Mouse (Mus musculus): ENCODE measurements around the gene Tom1l2. TPM values are rescaled to one million over a fixed set of nuclear protein-coding genes. Genes with fewer than 3 reads are reported as not detected.

Tom1l2 gene
- polyA plus RNA-seq, 1 experiment from 2014 or later: 24.1 TPM

GRCm38 (mm10) chr11:60277164-60277740 lies 75.5 kb downstream of the Tom1l2 start:
- H3K4me1 ChIP-seq: peaks cover 26% of the 10 kb centered on the region
- no peak for ATAC-seq (ENCODE audit: insufficient read depth, low FRiP score, low read depth)
- H3K9me3 ChIP-seq: no peaks in the 10 kb centered on the region
- H3K4me3 ChIP-seq (replicated peaks): no peak overlapping the region
- no peak overlapping the region for H3K27ac ChIP-seq
- WGBS: 64% methylated on average over 8 of the region's 8 CpGs
- H3K4me2 ChIP-seq: no peak overlapping the region
- H3K27me3 ChIP-seq (replicated peaks): no peaks in the 10 kb centered on the region
- H3K9ac ChIP-seq: no peak overlapping the region
- H3K36me3 ChIP-seq: no peaks in the 10 kb centered on the region

GRCm38 (mm10) chr11:60276408-60277093 lies 76.2 kb downstream of the Tom1l2 start:
- 84% methylated on average over 6 of the region's 6 CpGs for WGBS
- Histone ChIP-seq H3K27me3 (replicated peaks) (no peaks in the 10 kb centered on the region), H3K27ac (no peak overlapping the region), H3K4me2 (no peak overlapping the region), H3K36me3 (no peaks in the 10 kb centered on the region), H3K4me3 (replicated peaks) (no peak overlapping the region), H3K9me3 (no peaks in the 10 kb centered on the region), H3K9ac (no peak overlapping the region), H3K4me1 (peaks cover 26% of the 10 kb centered on the region)
- ATAC-seq (ENCODE audit: insufficient read depth, low FRiP score, low read depth): no peak

GRCm38 (mm10) chr11:60273273-60273805 lies 79.4 kb downstream of the Tom1l2 start:
- Histone ChIP-seq H3K4me3 (replicated peaks) (no peak overlapping the region), H3K4me1 (peaks cover 11% of the 10 kb centered on the region), H3K36me3 (0 out of 2 replicates have a peak, but pooled peaks cover 5% of the 10 kb centered on the region), H3K27me3 (replicated peaks) (no peaks in the 10 kb centered on the region), H3K9me3 (no peaks in the 10 kb centered on the region), H3K27ac (peak overlapping the region; percentile 77), H3K9ac (no peak overlapping the region), H3K4me2 (no peak overlapping the region)
- peak; percentile 44; the same call in 1 of the 2 replicates for ATAC-seq (ENCODE audit: insufficient read depth, low FRiP score, low read depth)
- 36% methylated on average over 5 of the region's 5 CpGs for WGBS

GRCm38 (mm10) chr11:60268563-60268962 lies 84.1 kb downstream of the Tom1l2 start:
- peak overlapping the region; percentile 35; the same call in 1 of the 2 replicates for H3K27ac ChIP-seq
- H3K9ac ChIP-seq: no peak overlapping the region
- WGBS: 50% methylated on average over 3 of the region's 3 CpGs
- H3K9me3 ChIP-seq: no peaks in the 10 kb centered on the region
- H3K36me3 ChIP-seq: 0 out of 2 replicates have a peak, but pooled peaks cover 5% of the 10 kb centered on the region
- H3K4me1 ChIP-seq: peaks cover 7% of the 10 kb centered on the region
- no peaks in the 10 kb centered on the region for H3K27me3 ChIP-seq (replicated peaks)
- H3K4me2 ChIP-seq: no peak overlapping the region
- no peak overlapping the region for H3K4me3 ChIP-seq (replicated peaks)
- ATAC-seq (ENCODE audit: insufficient read depth, low FRiP score, low read depth): no peak

GRCm38 (mm10) chr11:60265271-60265985 lies 87.3 kb downstream of the Tom1l2 start:
- Histone ChIP-seq H3K9ac (no peak overlapping the region), H3K27me3 (replicated peaks) (no peaks in the 10 kb centered on the region), H3K9me3 (no peaks in the 10 kb centered on the region), H3K4me1 (no peaks in the 10 kb centered on the region), H3K36me3 (0 out of 2 replicates have a peak, but pooled peaks cover 5% of the 10 kb centered on the region), H3K4me3 (replicated peaks) (no peak overlapping the region), H3K4me2 (no peak overlapping the region), H3K27ac (no peak overlapping the region)
- 82% methylated on average over 4 of the region's 4 CpGs for WGBS
- no peak for ATAC-seq (ENCODE audit: insufficient read depth, low FRiP score, low read depth)

GRCm38 (mm10) chr11:60264651-60265050 lies 88.1 kb downstream of the Tom1l2 start:
- Histone ChIP-seq H3K4me1 (no peaks in the 10 kb centered on the region), H3K4me3 (replicated peaks) (no peak overlapping the region), H3K4me2 (no peak overlapping the region), H3K27me3 (replicated peaks) (no peaks in the 10 kb centered on the region), H3K36me3 (0 out of 2 replicates have a peak, but pooled peaks cover 2% of the 10 kb centered on the region), H3K9ac (no peak overlapping the region), H3K9me3 (no peaks in the 10 kb centered on the region), H3K27ac (no peak overlapping the region)
- 80% methylated on average over 1 of the region's 1 CpGs for WGBS
- no peak for ATAC-seq (ENCODE audit: insufficient read depth, low FRiP score, low read depth)

DNA sequence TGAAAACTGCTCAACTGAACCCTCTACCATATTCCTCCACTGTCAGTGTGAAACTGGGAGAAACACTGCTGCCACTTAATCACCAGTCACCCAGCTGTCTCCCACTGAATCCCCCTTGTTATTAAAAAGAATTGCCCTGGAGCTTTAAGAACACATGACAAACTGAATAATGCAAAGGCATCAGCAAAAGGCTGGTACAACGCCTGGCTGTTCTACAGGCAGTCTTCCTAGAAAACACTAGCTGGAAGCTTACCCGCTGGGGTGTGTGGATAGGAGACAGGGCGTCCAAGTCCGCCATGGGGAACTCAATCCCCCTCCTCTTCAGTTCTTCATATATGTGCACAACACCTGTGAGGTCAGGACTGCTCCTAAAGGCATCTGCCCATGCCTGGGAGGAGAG lies 90.3 kb downstream of the Tom1l2 start:
- no peaks in the 10 kb centered on the region for H3K27me3 ChIP-seq (replicated peaks)
- 89% methylated on average over 4 of the region's 4 CpGs for WGBS
- no peak overlapping the region for H3K9ac ChIP-seq
- 0 out of 2 replicates have a peak, but pooled peaks cover 4% of the 10 kb centered on the region for H3K36me3 ChIP-seq
- H3K4me1 ChIP-seq: no peaks in the 10 kb centered on the region
- no peaks in the 10 kb centered on the region for H3K9me3 ChIP-seq
- no peak overlapping the region for H3K4me3 ChIP-seq (replicated peaks)
- no peak overlapping the region for H3K4me2 ChIP-seq
- ATAC-seq (ENCODE audit: insufficient read depth, low FRiP score, low read depth): no peak
- no peak overlapping the region for H3K27ac ChIP-seq

GRCm38 (mm10) chr11:60260743-60261142 lies 92.0 kb downstream of the Tom1l2 start:
- 0 out of 2 replicates have a peak, but pooled peaks cover 4% of the 10 kb centered on the region for H3K36me3 ChIP-seq
- H3K4me2 ChIP-seq: no peak overlapping the region
- H3K9me3 ChIP-seq: no peaks in the 10 kb centered on the region
- no peak overlapping the region for H3K27ac ChIP-seq
- no peaks in the 10 kb centered on the region for H3K27me3 ChIP-seq (replicated peaks)
- 87% methylated on average over 3 of the region's 3 CpGs for WGBS
- no peaks in the 10 kb centered on the region for H3K4me1 ChIP-seq
- H3K9ac ChIP-seq: no peak overlapping the region
- H3K4me3 ChIP-seq (replicated peaks): no peak overlapping the region
- no peak for ATAC-seq (ENCODE audit: insufficient read depth, low FRiP score, low read depth)

GRCm38 (mm10) chr11:60257696-60258095 lies 95.0 kb downstream of the Tom1l2 start:
- no peak for ATAC-seq (ENCODE audit: insufficient read depth, low FRiP score, low read depth)
- H3K27ac ChIP-seq: no peak overlapping the region
- H3K27me3 ChIP-seq (replicated peaks): no peaks in the 10 kb centered on the region
- H3K4me2 ChIP-seq: no peak overlapping the region
- no peaks in the 10 kb centered on the region; the same call in 1 of the 2 replicates for H3K4me1 ChIP-seq
- WGBS: 77% methylated on average over 2 of the region's 2 CpGs
- H3K9me3 ChIP-seq: no peaks in the 10 kb centered on the region
- no peak overlapping the region for H3K4me3 ChIP-seq (replicated peaks)
- H3K36me3 ChIP-seq: 0 out of 2 replicates have a peak, but pooled peaks cover 4% of the 10 kb centered on the region
- no peak overlapping the region for H3K9ac ChIP-seq

DNA sequence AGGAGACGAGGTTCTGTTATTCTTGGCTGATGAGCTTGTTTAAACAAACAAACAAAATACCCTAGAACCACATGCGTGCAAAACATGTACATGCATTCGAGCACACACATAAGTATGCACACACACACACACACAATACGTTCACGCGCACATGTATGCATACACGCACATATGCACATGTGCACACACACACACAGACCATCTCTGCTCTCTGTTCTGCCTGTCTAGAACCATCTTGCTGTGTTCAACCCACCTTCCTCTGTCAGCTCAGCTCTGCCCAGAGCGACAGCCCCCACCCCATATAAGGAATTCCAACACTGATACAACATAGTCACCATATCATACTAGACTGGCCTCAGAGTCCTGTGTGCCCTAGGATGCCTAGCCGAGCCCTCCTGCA lies 96.0 kb downstream of the Tom1l2 start:
- Histone ChIP-seq H3K36me3 (0 out of 2 replicates have a peak, but pooled peaks cover 4% of the 10 kb centered on the region), H3K4me2 (no peak overlapping the region), H3K4me1 (no peaks in the 10 kb centered on the region; the same call in 1 of the 2 replicates), H3K27me3 (replicated peaks) (no peaks in the 10 kb centered on the region), H3K9ac (no peak overlapping the region), H3K4me3 (replicated peaks) (no peak overlapping the region), H3K9me3 (no peaks in the 10 kb centered on the region), H3K27ac (peak overlapping the region; percentile 7; the same call in 1 of the 2 replicates)
- ATAC-seq (ENCODE audit: insufficient read depth, low FRiP score, low read depth): no peak
- 81% methylated on average over 9 of the region's 9 CpGs for WGBS

- ATAC-seq (ENCODE audit: insufficient read depth, low FRiP score, low read depth): no peak
- Histone ChIP-seq H3K4me3 (replicated peaks) (no peak overlapping the region), H3K9me3 (no peaks in the 10 kb centered on the region), H3K27me3 (replicated peaks) (no peaks in the 10 kb centered on the region), H3K36me3 (0 out of 2 replicates have a peak, but pooled peaks cover 4% of the 10 kb centered on the region), H3K4me1 (no peaks in the 10 kb centered on the region; the same call in 1 of the 2 replicates), H3K4me2 (no peak overlapping the region), H3K9ac (no peak overlapping the region), H3K27ac (0 out of 2 replicates have a peak overlapping the region, but pooled peaks have one; percentile 7)
- 46% methylated on average over 6 of the region's 6 CpGs for WGBS
These were observed 96.5 kb downstream of the Tom1l2 start for GRCm38 (mm10) chr11:60256176-60256681.
